ENCODE assay signal across 8 mouse cellular contexts in genomic region chr5:121392667-121393380, GRCm38 (mm10). TPM values are rescaled to one million over a fixed set of nuclear protein-coding genes. Genes with fewer than 3 reads are reported as not detected.
DNase-seq lines count a peak whose midpoint lies in the region; ATAC-seq and TF ChIP-seq lines count a peak whose summit lies in the region.

No protein-coding gene starts in this region.

- H3K9me3 ChIP-seq in hindbrain, embryonic 11.5 days (ENCODE audit: control insufficient read depth, low read length): no peaks in the 10 kb centered on the region
- H3K9me3 ChIP-seq in hindbrain, embryonic 12.5 days (replicated peaks): no peaks in the 10 kb centered on the region
- H3K9me3 ChIP-seq in G1E (replicated peaks): no peaks in the 10 kb centered on the region
- no peaks in the 10 kb centered on the region for H3K9me3 ChIP-seq in forebrain, embryonic 16.5 days (ENCODE audit: control insufficient read depth, low read length)

- 59% methylated on average over 16 of the region's 16 CpGs for WGBS in hindbrain, embryonic 11.5 days
- 58% methylated on average over 16 of the region's 16 CpGs for WGBS in hindbrain, embryonic 12.5 days
- 59% methylated on average over 16 of the region's 16 CpGs for WGBS in forebrain, embryonic 16.5 days

- H3K27ac ChIP-seq in hindbrain, embryonic 11.5 days (ENCODE audit: low read depth, low read length): no peak overlapping the region
- H3K27ac ChIP-seq in hindbrain, embryonic 12.5 days: no peak overlapping the region
- H3K27ac ChIP-seq in forebrain, embryonic 16.5 days (ENCODE audit: low read length): no peak overlapping the region

- H3K9ac ChIP-seq in hindbrain, embryonic 11.5 days (ENCODE audit: low read depth, low read length): no peak overlapping the region
- H3K9ac ChIP-seq in hindbrain, embryonic 12.5 days: no peak overlapping the region
- no peak overlapping the region for H3K9ac ChIP-seq in forebrain, embryonic 16.5 days (replicated peaks; ENCODE audit: low read depth, low read length)

- H3K4me2 ChIP-seq in hindbrain, embryonic 11.5 days (replicated peaks; ENCODE audit: low read depth, low read length): no peak overlapping the region
- H3K4me2 ChIP-seq in hindbrain, embryonic 12.5 days (replicated peaks): no peak overlapping the region
- no peak overlapping the region for H3K4me2 ChIP-seq in forebrain, embryonic 16.5 days (ENCODE audit: low read length)

- H3K36me3 ChIP-seq in hindbrain, embryonic 11.5 days (ENCODE audit: control insufficient read depth, insufficient read depth, low read length): no peaks in the 10 kb centered on the region
- H3K36me3 ChIP-seq in hindbrain, embryonic 12.5 days: no peaks in the 10 kb centered on the region
- H3K36me3 ChIP-seq in G1E (replicated peaks): no peaks in the 10 kb centered on the region
- H3K36me3 ChIP-seq in forebrain, embryonic 16.5 days (ENCODE audit: control insufficient read depth, insufficient read depth): no peaks in the 10 kb centered on the region

- H3K4me1 ChIP-seq in hindbrain, embryonic 11.5 days (replicated peaks; ENCODE audit: control insufficient read depth, insufficient read depth, low read length): no peaks in the 10 kb centered on the region
- peaks cover 5% of the 10 kb centered on the region; the same call in 1 of the 2 replicates for H3K4me1 ChIP-seq in hindbrain, embryonic 12.5 days
- H3K4me1 ChIP-seq in G1E (ENCODE audit: insufficient read depth, low read depth, low read length): peaks cover 34% of the 10 kb centered on the region
- H3K4me1 ChIP-seq in forebrain, embryonic 16.5 days (replicated peaks; ENCODE audit: control insufficient read depth, insufficient read depth, low read length): 0 out of 2 replicates have a peak, but pooled peaks cover 2% of the 10 kb centered on the region

- H3K4me3 ChIP-seq in hindbrain, embryonic 11.5 days (ENCODE audit: low read depth, low read length): no peak overlapping the region
- H3K4me3 ChIP-seq in hindbrain, embryonic 12.5 days: no peak overlapping the region
- no peak overlapping the region for H3K4me3 ChIP-seq in G1E (ENCODE audit: low read depth, low read length)
- H3K4me3 ChIP-seq in forebrain, embryonic 16.5 days (replicated peaks; ENCODE audit: low read length): no peak overlapping the region

- no peaks in the 10 kb centered on the region for H3K27me3 ChIP-seq in hindbrain, embryonic 11.5 days (ENCODE audit: control insufficient read depth, insufficient read depth, low read length)
- H3K27me3 ChIP-seq in hindbrain, embryonic 12.5 days: 0 out of 2 replicates have a peak, but pooled peaks cover 2% of the 10 kb centered on the region
- H3K27me3 ChIP-seq in G1E (ENCODE audit: insufficient read depth, low read length): no peaks in the 10 kb centered on the region
- H3K27me3 ChIP-seq in forebrain, embryonic 16.5 days (replicated peaks; ENCODE audit: control insufficient read depth, insufficient read depth, low read length): no peaks in the 10 kb centered on the region

- peak; percentile 71 for TF ChIP-seq CTCF in G1E (IDR thresholded peaks at IDR 0.05; ENCODE audit: low read depth, low read length)

- DNase-seq in hindbrain, embryonic 11.5 days (ENCODE audit: low spot score): peak; percentile 66
- peak; percentile 55 for DNase-seq in A20 (ENCODE audit: low read depth, low spot score)
- DNase-seq in G1E (ENCODE audit: low spot score): peak; percentile 41
- DNase-seq in embryo, embryonic 9.5 days (ENCODE audit: extremely low spot score): peak; percentile 35
- DNase-seq in lung, postnatal 25 days (ENCODE audit: low spot score): peak; percentile 57
- no peak for DNase-seq in spleen, adult 12 weeks (ENCODE audit: low spot score)

- ATAC-seq in hindbrain, embryonic 11.5 days (ENCODE audit: low FRiP score): no peak
- no peak for ATAC-seq in hindbrain, embryonic 12.5 days (ENCODE audit: low FRiP score)
- no peak for ATAC-seq in G1E (ENCODE audit: extremely low read depth, insufficient number of reproducible peaks, low FRiP score, poor library complexity, severe bottlenecking)
- ATAC-seq in forebrain, embryonic 16.5 days: no peak

RNA-seq across cellular contexts. Expression of gene Naa25, which starts 4.9 kb away (rescaled TPM):
- 48.9 and 53.3 TPM in 2 replicates for polyA plus RNA-seq in hindbrain, embryonic 11.5 days (2014; fragmentation: Nextera tagmentation; extraction: Ambion mirVana)
- polyA plus RNA-seq in hindbrain, embryonic 12.5 days (2016; fragmentation: Nextera tagmentation; extraction: Ambion mirVana): 42.7 and 43.3 TPM in 2 replicates
- 43.3 and 57.6 TPM in 2 replicates for total RNA-seq in G1E (2014; fragmentation: Nextera tagmentation)
- 44.1 and 45.9 TPM in 2 replicates for total RNA-seq in G1E (2017)
- polyA plus RNA-seq in G1E (2012): 5.8 and 7.2 TPM in 2 replicates
- 61.7 and 66.8 TPM in 2 replicates for polyA plus RNA-seq in forebrain, embryonic 16.5 days (2015; fragmentation: Nextera tagmentation; extraction: Ambion mirVana)

RNA-seq across cellular contexts. Expression of gene Trafd1, which starts 7.4 kb away (rescaled TPM):
- 76.7 and 84.7 TPM in 2 replicates for polyA plus RNA-seq in hindbrain, embryonic 11.5 days (2014; fragmentation: Nextera tagmentation; extraction: Ambion mirVana)
- 115 and 116 TPM in 2 replicates for polyA plus RNA-seq in hindbrain, embryonic 12.5 days (2016; fragmentation: Nextera tagmentation; extraction: Ambion mirVana)
- total RNA-seq in G1E (2014; fragmentation: Nextera tagmentation): 13.2 and 16.0 TPM in 2 replicates
- total RNA-seq in G1E (2017): 18.8 and 20.3 TPM in 2 replicates
- 15.2 and 17.5 TPM in 2 replicates for polyA plus RNA-seq in G1E (2012)
- polyA plus RNA-seq in forebrain, embryonic 16.5 days (2015; fragmentation: Nextera tagmentation; extraction: Ambion mirVana): 146 and 149 TPM in 2 replicates

RNA-seq across cellular contexts. Expression of gene Tmem116, which starts 58.9 kb away (rescaled TPM):
- 0.85 and 1.1 TPM in 2 replicates for polyA plus RNA-seq in hindbrain, embryonic 11.5 days (2014; fragmentation: Nextera tagmentation; extraction: Ambion mirVana)
- polyA plus RNA-seq in hindbrain, embryonic 12.5 days (2016; fragmentation: Nextera tagmentation; extraction: Ambion mirVana): 1.4 and 1.8 TPM in 2 replicates
- total RNA-seq in G1E (2014; fragmentation: Nextera tagmentation): 9.8 and 10.6 TPM in 2 replicates
- total RNA-seq in G1E (2017): 1.7 and 2.6 TPM in 2 replicates
- 2.7 and 6.1 TPM in 2 replicates for polyA plus RNA-seq in G1E (2012)
- 1.2 and 1.9 TPM in 2 replicates for polyA plus RNA-seq in forebrain, embryonic 16.5 days (2015; fragmentation: Nextera tagmentation; extraction: Ambion mirVana)

RNA-seq across cellular contexts. Expression of gene Erp29, which starts 59.5 kb away (rescaled TPM):
- 111 and 113 TPM in 2 replicates for polyA plus RNA-seq in hindbrain, embryonic 11.5 days (2014; fragmentation: Nextera tagmentation; extraction: Ambion mirVana)
- 139 and 145 TPM in 2 replicates for polyA plus RNA-seq in hindbrain, embryonic 12.5 days (2016; fragmentation: Nextera tagmentation; extraction: Ambion mirVana)
- total RNA-seq in G1E (2014; fragmentation: Nextera tagmentation): 52.4 and 58.8 TPM in 2 replicates
- 344 and 394 TPM in 2 replicates for total RNA-seq in G1E (2017)
- polyA plus RNA-seq in G1E (2012): 167 and 191 TPM in 2 replicates
- 142 and 159 TPM in 2 replicates for polyA plus RNA-seq in forebrain, embryonic 16.5 days (2015; fragmentation: Nextera tagmentation; extraction: Ambion mirVana)
